Mouse (Mus musculus): ENCODE measurements at regions not wholly inside any gene's neighbourhood (a gene's known extent, or its start where the extent isn't known, plus 50 kb on each side); places are given as distances from the start of the nearest gene placed in this dataset.

- DNase-seq (ENCODE audit: low spot score): no peak
These were observed 58.3 kb downstream of the Tmem100 start for GRCm38 (mm10) chr11:90088473-90088872.

- DNase-seq (ENCODE audit: low spot score): no peak
These were observed 63.9 kb downstream of the Tmem100 start for GRCm38 (mm10) chr11:90094052-90094451.

- DNase-seq (ENCODE audit: low spot score): no peak
These were observed 64.7 kb downstream of the Tmem100 start for GRCm38 (mm10) chr11:90094700-90095355.

GRCm38 (mm10) chr11:90098471-90098870 lies 68.3 kb downstream of the Tmem100 start:
- no peak for DNase-seq (ENCODE audit: low spot score)

GRCm38 (mm10) chr11:90099178-90099577 lies 69.0 kb downstream of the Tmem100 start:
- no peak for DNase-seq (ENCODE audit: low spot score)

- DNase-seq (ENCODE audit: low spot score): no peak
These were observed 70.0 kb downstream of the Tmem100 start for GRCm38 (mm10) chr11:90100161-90100560.

GRCm38 (mm10) chr11:90101284-90101683 lies 71.1 kb downstream of the Tmem100 start:
- DNase-seq (ENCODE audit: low spot score): peak; percentile 36

- DNase-seq (ENCODE audit: low spot score): no peak
These were observed 76.1 kb downstream of the Tmem100 start for GRCm38 (mm10) chr11:90106063-90106798.

GRCm38 (mm10) chr11:90109681-90110111 lies 77.8 kb upstream of the Gm45716 start:
- no peak for DNase-seq (ENCODE audit: low spot score)

- no peak for DNase-seq (ENCODE audit: low spot score)
These were observed 77.3 kb upstream of the Gm45716 start for GRCm38 (mm10) chr11:90110170-90110569.

- DNase-seq (ENCODE audit: low spot score): no peak
These were observed 75.3 kb upstream of the Gm45716 start for GRCm38 (mm10) chr11:90112174-90112573.

- no peak for DNase-seq (ENCODE audit: low spot score)
These were observed 70.5 kb upstream of the Gm45716 start for GRCm38 (mm10) chr11:90116676-90117663.

GRCm38 (mm10) chr11:90117664-90118295 lies 69.7 kb upstream of the Gm45716 start:
- no peak for DNase-seq (ENCODE audit: low spot score)

- DNase-seq (ENCODE audit: low spot score): no peak
These were observed 65.6 kb upstream of the Gm45716 start for GRCm38 (mm10) chr11:90121902-90122301.

- no peak for DNase-seq (ENCODE audit: low spot score)
These were observed 64.8 kb upstream of the Gm45716 start for GRCm38 (mm10) chr11:90122709-90123108.

- DNase-seq (ENCODE audit: low spot score): no peak
These were observed 63.6 kb upstream of the Gm45716 start for GRCm38 (mm10) chr11:90123851-90124250.

GRCm38 (mm10) chr11:90126289-90126688 lies 61.2 kb upstream of the Gm45716 start:
- no peak for DNase-seq (ENCODE audit: low spot score)

GRCm38 (mm10) chr11:90128865-90129415 lies 58.5 kb upstream of the Gm45716 start:
- no peak for DNase-seq (ENCODE audit: low spot score)

GRCm38 (mm10) chr11:90129793-90130624 lies 57.5 kb upstream of the Gm45716 start:
- DNase-seq (ENCODE audit: low spot score): no peak

- no peak for DNase-seq (ENCODE audit: low spot score)
These were observed 56.8 kb upstream of the Gm45716 start for GRCm38 (mm10) chr11:90130635-90131034.

GRCm38 (mm10) chr11:90132579-90132978 lies 54.9 kb upstream of the Gm45716 start:
- DNase-seq (ENCODE audit: low spot score): no peak

Measured in ovary, adult 18-20 months (tissue).